Mouse (Mus musculus) adrenal gland, adult 18-20 months (tissue): ENCODE results near the gene Vps13d. TPM values are rescaled to one million over a fixed set of nuclear protein-coding genes. Genes with fewer than 3 reads are reported as not detected.

Experiments
- DNase-seq, 2 experiments: peaks; one replicate each; pipeline ENCODE4 v3.0.0; 2021 to 2022; ENCODE audit warnings: low spot score in 2 of 2
- total RNA-seq, 2 experiments: library from RNA; stranded (reverse); gene quantifications; 1 replicate in 1 of 2; 2 replicates in 1 of 2; pipeline ENCODE4 v1.2.3; 2021

Gene Vps13d
- total RNA-seq, 2 experiments from 2014 or later, result 48.1 to 71.3 TPM

DNA sequence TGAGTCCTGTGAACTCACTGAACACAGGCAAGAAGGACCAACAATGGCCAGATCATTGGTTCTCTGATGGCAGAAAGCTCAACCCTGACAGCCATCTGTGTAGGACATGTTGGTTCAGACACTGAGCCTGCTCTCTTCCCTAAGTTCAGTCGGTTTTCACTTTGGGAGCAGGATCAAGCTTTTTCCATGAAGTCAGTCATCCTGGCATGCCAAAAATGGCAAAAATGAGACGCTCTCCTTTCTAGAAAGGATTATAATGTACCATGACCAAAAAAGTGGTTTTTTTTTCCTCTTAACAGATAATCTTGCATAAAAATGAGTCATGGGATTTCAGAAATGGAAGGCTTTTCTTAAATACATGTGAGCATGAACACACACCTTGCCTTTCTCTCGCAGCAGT, 183.6 kb downstream of the Vps13d start:
- DNase-seq, result no peak

DNA sequence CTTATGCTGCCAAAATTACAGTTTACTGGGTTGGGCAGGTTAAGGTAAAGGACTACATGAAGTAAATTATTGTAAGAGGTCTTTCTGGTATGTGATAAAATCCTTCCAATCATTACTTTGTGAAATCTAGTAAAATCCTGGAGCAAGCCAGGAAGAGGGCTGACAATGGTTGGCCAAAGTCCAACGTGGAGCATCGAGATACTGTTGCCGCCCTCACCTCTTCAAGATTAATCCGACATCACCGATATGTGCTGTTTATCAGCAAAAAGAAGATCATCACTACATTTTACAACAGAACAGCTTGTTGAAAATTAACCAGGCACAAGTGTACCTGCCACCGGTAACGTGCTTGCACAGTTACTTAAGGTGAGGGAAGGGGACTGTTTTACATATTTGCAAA, 184.9 kb downstream of the Vps13d start:
- DNase-seq, result no peak

DNA sequence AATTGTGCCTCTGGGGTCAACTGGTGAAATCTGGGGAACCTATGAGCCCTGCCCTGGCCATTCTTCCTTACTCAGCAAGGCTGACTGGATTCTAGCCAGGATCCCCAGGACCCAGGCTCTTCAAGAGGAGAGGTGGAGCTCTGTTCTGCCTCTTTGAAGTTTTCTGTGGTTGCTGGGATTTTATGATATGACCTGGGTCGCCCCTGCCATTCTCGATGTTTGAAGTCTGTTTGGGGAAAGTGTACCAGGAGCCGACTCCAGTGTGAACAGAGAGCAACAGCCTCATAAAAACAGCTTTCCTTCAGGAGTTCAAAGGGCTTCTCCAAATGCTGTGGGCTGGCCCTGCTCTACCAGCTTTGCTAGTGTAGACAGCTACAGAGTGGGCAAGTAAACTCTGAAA, 185.4 kb downstream of the Vps13d start:
- no peak for DNase-seq

DNA sequence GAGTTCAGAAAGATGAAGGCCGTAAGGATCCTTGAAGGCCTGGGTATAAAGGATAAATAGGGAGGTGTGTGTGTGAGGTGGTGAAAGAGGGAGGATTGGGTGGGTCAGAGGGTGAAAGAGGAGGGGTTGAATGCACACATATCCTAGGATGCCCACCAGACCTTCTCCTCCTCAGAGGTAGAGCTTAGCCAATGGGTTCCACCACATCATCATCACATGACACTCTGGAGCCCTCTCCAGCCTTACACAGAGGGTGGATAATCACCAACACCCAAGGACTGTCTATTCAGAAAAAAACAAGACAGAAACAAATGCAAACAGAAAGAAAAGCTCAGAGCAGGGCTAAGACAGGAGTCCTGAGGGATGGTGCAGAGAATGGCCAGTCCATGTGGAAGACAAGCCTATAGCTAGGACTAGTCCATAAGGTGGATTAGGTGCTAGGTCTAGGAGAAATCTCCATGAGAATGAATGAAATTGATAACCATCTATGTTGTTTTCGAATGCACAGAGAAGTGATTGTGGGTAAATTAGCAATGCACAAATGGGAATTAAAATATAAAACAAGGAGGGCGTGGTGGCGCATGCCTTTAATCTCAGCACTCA, 188.8 kb downstream of the Vps13d start:
- DNase-seq, result no peak

DNA sequence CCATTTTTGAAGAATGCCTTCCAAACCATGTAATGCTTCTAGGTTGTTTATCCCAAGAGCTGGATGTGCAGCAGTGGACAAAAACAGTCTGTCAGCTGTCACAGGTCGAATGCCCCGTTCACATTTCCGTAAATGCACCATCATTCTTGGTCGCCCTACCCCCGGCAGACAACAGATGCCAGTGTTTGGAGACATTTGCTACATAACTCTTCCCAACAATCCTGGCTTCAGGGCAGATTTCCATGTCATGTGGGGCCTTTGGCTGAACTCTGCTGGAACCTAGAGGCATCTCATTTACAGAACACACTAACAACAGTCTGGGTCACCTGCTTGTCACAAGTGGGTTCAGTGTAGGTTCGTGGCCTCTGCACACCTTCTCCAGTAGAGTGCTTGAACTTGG, 190.6 kb downstream of the Vps13d start:
- DNase-seq, result no peak

DNA sequence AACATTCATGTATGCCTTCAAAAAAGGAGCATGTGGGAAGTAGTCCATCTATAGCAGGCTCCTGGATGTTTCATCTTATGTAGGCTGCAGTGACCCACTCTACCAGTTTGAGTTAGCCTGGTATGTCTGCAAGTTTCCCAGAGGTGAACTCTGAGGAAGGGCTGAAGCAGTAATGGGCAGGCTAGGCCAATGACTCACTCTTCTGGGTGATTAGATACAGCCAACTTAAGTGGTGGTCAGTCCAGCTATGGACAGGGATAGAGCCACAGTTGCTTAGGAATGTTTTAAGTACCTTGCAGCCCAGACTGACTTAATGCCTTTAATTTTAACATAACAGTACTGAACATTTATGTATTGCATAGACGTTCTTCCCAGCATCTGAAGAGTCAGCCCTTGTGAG, 192.1 kb downstream of the Vps13d start:
- no peak for DNase-seq

DNA sequence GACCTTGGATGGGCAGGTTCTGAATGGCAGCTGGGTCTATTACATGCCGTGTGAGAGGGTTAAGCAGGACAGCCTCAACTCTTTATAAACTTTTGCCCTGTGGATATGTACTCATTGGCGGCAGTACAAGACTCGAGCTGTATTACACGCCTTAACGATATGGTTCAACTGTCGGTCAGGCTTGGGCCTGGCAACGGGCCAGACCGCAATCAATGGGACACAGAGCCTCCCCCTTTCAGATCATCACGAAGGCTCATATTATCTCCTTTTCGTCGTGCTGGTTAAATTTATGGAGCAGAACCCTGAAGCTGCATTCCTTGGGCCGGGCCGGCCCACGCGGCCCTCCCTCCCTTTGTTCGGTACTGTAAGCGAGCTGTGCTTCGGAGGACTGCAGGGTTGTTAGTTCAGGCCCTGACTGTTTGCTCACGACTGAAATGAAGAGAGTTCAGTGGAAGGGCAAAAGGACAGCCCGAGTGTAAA, 194.9 kb downstream of the Vps13d start:
- DNase-seq, result peak; percentile 49 to 62

DNA sequence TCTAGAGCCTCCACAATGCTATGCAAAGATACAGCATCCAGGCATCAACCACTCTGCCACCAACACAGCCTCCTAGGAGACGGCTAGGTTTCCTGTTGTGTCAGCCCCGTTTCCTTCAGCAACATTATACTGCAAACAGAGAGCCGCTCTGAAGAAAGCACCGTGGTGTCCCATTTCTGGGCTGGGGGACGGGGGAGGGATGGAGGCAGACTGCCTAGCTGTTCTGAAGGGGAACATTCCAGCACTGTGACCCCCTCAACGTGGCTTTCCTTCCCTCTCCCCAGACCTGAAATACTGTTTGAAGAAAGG, 195.3 kb downstream of the Vps13d start:
- DNase-seq, result no peak

DNA sequence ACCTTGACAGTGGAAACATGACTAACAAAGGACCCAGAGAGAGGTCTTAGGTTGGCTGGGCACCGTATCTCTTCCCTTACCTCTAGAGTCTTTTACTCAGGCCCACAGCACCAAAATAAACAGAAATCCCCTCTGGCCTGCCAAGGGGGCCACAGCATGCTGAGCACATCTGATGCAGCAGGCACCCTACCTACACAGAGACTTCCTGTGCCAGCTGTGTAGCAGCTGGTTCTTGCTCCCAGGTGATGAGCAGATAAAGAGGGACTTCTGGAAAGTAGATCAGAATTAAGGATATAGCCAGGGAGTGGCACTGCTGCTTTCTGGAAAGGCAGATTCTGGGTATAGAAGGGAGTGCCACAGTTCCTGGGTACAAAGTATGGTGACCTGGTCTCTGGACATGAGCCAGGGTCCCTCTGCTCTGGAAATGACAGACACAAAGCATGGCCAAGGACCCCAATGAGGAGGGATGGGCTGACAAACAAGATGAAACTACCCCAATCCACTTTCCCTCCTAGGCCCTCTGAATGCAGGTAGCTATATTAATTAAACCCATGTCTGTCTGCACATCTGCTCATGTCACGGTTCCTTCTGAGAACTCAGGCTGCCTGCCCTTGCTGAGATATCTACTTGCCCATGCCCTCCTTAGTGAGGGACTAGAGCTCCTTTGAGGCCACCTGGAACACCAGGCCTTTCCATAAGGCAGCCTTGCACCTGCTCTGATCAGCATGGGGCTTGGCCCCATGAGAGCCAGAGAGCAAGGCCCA, 195.8 kb downstream of the Vps13d start:
- no peak for DNase-seq

DNA sequence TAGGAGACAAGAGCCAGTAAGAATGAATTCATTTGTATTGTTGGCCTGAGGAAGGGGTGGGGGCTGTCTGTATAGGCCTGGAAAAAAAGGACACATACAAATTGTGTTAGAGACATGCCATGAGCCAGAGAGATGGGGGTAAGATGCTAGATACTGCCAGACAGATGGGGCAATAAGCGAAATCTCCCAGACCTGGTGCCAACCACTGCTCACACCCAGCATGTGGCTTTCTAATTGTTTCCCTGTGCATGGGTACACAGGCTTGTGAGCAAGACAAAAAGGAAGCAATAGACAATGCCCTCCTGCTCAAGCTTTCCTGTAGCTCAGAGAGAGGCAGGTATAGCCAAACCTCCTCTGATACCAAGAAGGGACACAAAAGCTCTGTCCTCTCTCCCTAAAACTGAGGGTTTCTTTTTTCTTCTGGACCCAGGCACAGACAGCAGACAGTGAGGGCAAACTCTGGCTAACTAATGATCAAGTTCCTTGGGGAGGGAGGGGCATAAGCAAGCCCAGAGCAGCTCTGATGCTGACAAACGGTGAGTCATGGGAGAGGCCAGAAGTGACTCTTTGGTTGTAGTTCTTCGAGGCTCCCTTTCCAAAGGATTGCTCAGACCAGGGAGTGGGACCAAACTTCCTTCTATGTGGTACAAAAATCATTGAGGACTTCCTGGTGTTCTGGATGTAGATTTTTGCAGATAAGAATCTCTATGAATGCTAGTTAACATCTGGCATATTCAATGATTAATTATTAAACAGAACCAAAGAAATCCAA, 196.7 kb downstream of the Vps13d start:
- DNase-seq, result no peak

DNA sequence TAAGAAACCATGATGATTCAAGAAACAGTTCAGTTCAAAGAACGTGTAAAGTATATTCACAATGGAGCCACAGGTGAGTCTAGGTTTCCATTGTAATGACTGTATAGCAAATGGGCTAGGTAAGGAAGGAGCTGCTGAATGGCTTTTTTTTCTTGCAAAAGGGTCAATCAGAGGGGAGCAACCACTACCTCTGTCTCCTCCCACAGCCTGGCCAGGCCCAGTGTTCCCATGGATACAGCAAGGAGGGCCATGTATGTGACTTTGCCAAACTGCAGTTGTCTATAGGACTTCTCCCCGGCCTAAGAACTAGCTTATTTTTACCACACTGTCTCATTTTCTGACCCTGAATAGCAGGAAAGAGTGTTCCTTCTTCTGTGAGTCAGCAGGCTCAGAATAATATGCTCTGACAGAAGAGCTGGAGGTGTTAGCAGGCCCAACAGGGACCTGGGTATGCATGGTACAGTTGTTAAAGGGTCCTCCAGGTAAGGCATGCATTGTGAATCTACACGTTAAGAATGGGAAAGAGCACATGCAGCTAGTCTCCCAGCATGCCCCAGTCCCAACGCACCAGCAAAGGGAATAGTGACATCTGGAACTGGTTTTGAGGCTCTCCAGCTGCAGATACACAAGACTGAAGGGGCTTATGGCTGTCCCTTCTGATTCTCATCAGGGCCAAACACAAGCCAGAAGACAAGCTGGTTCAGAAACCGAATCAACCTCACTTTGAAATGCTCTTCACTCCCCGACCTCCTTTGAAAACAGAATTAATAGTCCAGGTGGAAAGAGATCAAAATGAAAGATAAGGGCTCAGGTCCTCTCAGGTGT, 197.6 kb downstream of the Vps13d start:
- DNase-seq, result no peak

DNA sequence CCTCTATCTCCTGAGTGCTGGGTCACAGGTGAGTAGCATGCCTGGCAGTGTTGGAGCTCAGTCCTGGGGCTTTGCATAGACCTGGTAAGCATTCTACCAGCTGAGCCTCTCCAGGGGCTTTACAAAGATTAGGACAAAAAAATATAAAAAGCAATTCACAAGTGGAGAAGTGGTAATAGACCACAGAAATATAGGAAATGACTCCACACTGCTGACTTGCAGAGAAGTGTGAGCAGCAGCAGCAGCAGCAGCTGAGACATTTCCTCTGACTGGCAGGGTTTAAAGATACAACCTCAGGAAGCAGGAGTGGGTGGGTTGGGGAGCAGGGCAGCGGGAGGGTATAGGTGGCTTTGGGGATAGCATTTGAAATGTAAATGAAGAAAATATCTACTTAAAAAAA, 199.0 kb downstream of the Vps13d start:
- DNase-seq, result no peak

DNA sequence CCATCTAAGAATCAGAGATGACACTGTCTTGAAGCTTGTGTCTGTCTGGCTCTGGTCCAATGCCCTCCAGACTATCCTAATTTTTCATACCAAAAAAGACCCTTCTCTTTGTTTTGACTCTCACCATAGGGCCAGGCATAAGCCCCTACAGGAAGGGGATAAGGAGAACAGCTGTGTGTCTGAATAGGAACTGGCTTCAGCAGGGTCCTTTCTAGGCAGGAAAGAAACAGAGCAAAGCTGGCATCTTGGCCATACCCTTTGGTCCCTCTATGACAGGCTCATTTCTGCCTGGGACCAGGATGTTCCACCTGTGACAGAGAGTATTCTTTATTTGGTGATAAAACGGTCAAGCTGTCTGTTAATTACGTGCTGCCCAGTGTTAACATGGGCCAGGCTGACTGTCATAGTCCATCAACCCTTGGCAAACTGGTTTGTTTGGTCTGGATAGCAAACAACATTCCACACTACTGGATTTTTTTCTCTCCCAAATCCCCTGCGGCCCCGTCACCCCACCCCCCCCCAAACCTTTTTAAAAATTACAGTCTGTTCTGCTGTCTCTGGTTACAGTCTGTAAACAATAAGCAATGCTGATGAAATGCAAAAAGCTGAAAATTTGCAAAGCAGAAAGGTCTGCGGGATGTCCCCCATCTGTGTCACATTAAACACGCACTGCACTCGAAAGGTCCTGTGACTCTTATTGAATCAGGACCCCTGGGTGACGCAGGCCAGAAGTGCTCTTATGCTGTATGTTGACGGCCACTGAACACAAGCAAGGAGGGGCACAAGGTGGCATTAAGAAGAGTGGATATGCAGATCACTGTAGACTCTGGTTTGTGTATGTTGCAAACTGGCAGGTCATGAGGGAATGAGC, 201.5 kb downstream of the Vps13d start:
- no peak for DNase-seq

DNA sequence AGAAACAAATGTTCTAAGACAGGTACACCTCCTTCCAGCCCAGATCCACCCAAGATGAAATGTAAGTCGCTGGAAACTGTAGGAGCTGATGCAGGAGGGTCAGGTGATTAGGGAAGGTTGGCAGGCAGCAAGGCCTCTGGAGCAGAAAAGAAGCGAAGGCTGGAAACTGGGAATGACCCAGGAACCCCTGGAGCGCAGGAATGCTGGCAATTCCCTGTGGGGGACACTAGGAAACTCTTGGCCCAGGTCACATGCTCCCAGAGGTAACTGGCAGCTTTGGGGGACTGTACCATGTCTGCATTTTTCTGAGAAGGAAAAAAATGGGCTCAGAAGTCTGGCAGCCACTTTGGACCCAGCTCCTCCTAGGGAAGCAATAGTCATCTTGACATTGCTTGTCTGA, 202.4 kb downstream of the Vps13d start:
- no peak for DNase-seq

DNA sequence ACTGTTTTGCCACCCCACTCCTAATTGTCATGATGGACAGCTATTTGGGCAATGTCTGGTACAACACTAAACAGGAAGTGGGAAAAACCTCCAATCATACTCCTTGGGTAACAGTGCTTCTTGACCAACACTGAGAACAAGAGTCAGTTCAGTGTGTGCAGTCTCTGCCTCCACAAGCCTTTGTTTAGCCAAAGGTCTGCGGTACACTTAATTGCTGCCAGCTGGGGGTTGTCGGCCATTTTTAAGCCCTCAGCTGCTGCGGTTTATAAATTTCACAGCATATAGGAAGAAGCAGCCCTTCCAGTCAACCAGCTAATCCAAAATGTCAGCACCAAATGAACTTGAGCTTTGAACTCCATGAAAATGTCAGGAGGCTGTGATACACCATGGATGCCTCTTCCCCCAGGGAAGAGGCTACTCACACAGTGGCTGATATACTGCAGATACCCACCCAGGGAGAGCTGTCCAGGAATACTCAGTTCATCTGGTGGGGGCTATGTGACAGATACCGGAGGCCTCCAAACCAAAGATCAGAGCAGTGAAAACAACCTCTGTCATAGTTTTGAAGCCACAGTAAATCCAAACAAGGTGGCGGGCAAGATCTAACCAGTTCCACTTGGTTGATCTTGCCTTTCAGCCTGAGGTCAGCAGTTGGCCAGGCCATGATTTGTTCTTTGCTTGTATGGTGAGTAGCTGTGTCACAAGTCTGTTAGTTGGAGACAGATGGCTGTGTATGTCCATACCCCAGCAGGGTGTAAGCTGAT, 206.2 kb downstream of the Vps13d start:
- DNase-seq, result no peak

DNA sequence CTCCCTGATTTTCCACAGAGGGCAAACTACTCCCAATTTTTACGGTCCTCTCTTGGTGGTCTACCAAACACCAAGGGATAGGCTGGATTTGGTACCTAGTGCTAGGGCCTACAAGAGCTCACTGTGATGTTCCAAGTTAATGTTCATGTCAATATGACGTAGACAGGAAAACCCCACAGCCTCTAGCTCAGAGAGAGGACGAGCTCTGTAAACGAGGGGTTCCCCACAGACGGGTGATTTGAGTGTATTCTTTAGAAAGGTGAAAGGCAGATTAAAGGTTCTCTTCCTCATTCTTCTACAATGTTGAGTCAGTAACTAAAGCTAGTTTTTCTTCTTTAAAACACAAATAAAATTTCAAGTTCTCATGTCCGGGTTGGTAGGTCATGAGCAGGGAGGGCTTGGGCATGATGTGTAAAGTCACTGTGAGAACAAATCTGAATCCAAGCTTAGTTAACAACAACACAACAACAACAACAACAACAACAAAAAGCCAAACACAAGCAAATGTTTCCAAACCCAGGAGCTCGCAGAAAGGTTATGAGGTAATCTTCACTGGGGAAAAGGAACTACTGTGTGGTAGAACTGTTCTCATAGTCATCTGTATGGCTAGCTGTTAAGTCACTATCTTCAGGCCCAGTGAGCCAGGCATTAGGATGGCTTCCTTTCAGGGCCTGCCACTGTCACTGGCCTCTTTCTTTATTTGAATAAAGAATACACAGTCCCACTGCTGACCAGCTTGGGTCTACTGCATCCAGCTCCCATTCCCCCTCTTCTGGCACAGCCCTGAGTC, 208.6 kb downstream of the Vps13d start:
- no peak for DNase-seq

DNA sequence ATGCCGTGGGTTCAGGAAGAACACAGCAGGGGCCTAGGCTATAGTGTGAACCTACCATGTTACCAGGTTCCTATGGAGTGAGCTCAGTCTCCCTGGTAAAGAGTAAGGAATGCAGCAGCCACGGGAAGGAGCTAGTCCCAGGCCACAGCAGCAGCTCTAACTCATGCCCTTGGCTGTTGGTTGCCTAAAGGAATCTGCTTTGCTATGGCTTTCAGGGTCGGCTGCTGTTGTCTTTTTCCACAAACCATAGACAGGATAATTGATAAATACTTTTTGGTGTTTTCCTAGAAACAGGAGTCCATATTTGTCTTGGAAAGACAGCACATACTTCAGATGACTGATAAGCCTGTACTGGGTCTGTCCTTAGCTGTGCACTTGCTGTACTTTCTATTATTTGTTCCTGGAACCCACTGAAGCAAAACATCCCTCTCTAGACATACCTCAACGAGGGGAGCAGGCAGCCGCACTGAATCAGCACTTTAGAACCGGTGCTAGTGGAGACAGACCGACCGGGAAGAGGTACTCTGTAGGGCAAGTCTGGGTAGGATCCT, 210.9 kb downstream of the Vps13d start:
- DNase-seq, result no peak

DNA sequence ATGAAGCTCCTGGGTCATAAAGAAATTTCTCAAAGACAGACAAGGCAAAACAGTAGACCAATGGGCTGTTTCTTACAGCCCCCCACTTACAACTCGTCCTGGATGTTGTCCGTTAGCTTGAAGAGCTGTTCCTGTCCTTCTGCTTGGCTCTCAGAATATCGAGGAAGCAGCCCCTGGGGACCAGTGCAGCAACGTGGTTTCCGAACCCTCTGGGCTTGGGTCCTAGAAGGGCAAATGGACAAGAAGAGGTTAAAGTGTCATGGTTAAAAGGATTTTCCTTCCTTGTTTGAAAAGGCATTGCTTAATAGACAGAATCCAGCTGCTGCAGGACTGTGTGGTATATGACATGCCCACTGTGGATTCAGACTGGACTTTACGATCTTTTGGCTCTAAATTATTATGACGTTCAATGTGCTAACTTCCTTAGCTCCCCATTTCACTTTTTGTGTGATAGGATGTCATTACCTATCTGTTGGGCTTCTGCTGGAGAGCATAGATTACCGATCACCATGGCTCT, 211.5 kb downstream of the Vps13d start:
- DNase-seq, result no peak
